Mouse (Mus musculus) hindbrain, postnatal 0 days (tissue): ENCODE measurements around the gene Rnf144b. TPM values are rescaled to one million over a fixed set of nuclear protein-coding genes. Genes with fewer than 3 reads are reported as not detected.
A peak's percentile ranks its signal among the peaks of the same experiment; 100 is the strongest.

Experiments used
- ATAC-seq: fragments of 200-750 bp; cut with Nextera tagmentation; 2 replicates; pipeline ENCODE4 v1.8.0; 2017; ENCODE audit warnings: mild to moderate bottlenecking, moderate TSS enrichment, moderate library complexity
- DNase-seq: peaks from one replicate; pipeline ENCODE4 v3.0.0-alpha.2; 2015; ENCODE audit warnings: low spot score
- H3K27ac ChIP-seq: fragments of 300-500 bp; sonication (generic); 2 replicates; pipeline ENCODE4 v1.5.1; 2014; ENCODE audit warnings: mild to moderate bottlenecking
- H3K27me3 ChIP-seq: fragments of 300-500 bp; sonication (generic); 2 replicates; pipeline ENCODE4 v1.6.1; 2014; ENCODE audit warnings: low read length, mixed read lengths; ENCODE audit not compliant: insufficient read depth
- H3K36me3 ChIP-seq: fragments of 300-500 bp; sonication (generic); 2 replicates; pipeline ENCODE4 v1.6.1; 2014; ENCODE audit warnings: low read length, mixed read lengths; ENCODE audit not compliant: insufficient read depth
- H3K4me1 ChIP-seq: fragments of 300-500 bp; sonication (generic); 2 replicates; pipeline ENCODE4 v1.6.1; 2014; ENCODE audit warnings: antibody characterized with exemption, low read length, mixed read lengths; ENCODE audit not compliant: insufficient read depth
- H3K4me2 ChIP-seq: fragments of 300-500 bp; sonication (generic); 2 replicates; pipeline ENCODE4 v1.6.1; 2014; ENCODE audit warnings: low read depth, mild to moderate bottlenecking, low read length, moderate library complexity, mixed read lengths
- H3K4me3 ChIP-seq: fragments of 300-500 bp; sonication (generic); 2 replicates; pipeline ENCODE4 v1.5.1; 2014; ENCODE audit warnings: low read length
- H3K9ac ChIP-seq: fragments of 300-500 bp; sonication (generic); replicated peaks from 2 replicates; pipeline ENCODE4 v1.6.1; 2014; ENCODE audit warnings: mild to moderate bottlenecking, low read length, moderate library complexity, mixed read lengths
- H3K9me3 ChIP-seq: fragments of 300-500 bp; sonication (generic); 2 replicates; pipeline ENCODE4 v1.6.1; 2016; ENCODE audit warnings: low read length, mixed read lengths
- CTCF ChIP-seq: IDR thresholded peaks from 2 replicates; pipeline ENCODE4 v1.5.1; 2016; ENCODE audit warnings: antibody characterized with exemption, control low read depth, low read depth
- WGBS: fragments of 180-500 bp; shearing (Covaris S2); extraction: QIAGEN DNeasy Blood & Tissue Kit; methylation state at CpG from one replicate; pipeline ENCODE4 v1.1.7; 2014; 5-methylcytosine and 5-hydroxymethylcytosine counted together
- polyA plus RNA-seq: library from polyadenylated mRNA; unstranded; fragments of >200 nt; fragmentation: Nextera tagmentation; extraction: Ambion mirVana; gene quantifications from 2 replicates; pipeline ENCODE4 v1.2.1, GENCODE M21; 2015
- total RNA-seq: library from RNA; depleted of rRNA; stranded (reverse); fragments of >200 nt; gene quantifications from 2 replicates; pipeline ENCODE4 v1.2.3, GENCODE M21; 2014

The Rnf144b gene
- total and polyA plus RNA-seq, 2 experiments from 2014 or later, result 1.7 to 2.7 TPM

DNA sequence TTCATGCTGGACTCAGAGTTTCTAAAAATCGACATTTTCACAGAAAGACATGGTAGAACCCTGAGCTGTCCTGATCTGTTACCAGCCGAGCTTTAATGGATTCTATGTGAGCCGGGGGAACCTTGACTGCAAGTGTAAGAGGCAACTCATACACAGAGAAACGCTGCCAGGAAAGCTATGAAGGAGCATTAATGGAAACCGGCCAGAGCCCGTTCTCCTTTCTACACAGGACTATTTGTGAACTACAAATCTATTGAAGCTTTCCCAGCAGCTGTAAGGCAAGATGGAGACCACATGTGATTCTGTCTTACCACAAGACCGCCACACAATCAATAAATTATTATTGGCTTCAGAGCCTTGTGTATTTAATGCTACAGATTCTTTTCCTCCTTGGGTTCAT lies 13.3 kb downstream of the Rnf144b start:
- Histone ChIP-seq H3K4me1 (no peaks in the 10 kb centered on the region), H3K27ac (no peak overlapping the region), H3K9ac (no peak overlapping the region), H3K36me3 (no peaks in the 10 kb centered on the region), H3K27me3 (no peaks in the 10 kb centered on the region), H3K4me2 (no peak overlapping the region), H3K9me3 (0 out of 2 replicates have a peak, but pooled peaks cover 3% of the 10 kb centered on the region), H3K4me3 (no peak overlapping the region)
- no peak for ATAC-seq
- WGBS, result 83% methylated on average over 7 of the region's 7 CpGs
- TF ChIP-seq CTCF, result no peak
- DNase-seq, result no peak

DNA sequence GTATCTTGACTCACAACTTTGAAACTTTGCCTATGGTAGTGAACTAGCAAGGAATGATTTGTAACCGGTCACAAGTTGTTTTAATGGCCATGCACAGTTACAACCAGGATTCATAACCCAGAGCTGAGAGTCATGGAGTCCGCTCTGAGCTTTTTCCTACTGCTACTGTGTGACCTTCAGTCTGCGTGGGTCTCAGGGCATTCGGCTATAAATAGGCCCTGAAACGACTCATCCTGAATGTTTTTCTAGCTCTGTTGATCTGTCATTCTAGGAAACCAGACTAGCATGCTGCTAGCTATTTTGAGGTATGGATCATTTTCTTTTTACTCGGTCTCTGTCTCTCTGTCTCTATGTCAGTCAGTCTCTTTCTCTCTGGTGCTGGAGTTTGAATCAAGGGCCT lies 20.3 kb downstream of the Rnf144b start:
- WGBS, result 82% methylated on average over 6 of the region's 6 CpGs
- no peak for TF ChIP-seq CTCF
- no peak overlapping the region for H3K4me2 ChIP-seq
- H3K27me3 ChIP-seq, result no peaks in the 10 kb centered on the region
- H3K9me3 ChIP-seq, result 0 out of 2 replicates have a peak, but pooled peaks cover 3% of the 10 kb centered on the region
- H3K27ac ChIP-seq, result no peak overlapping the region
- ATAC-seq, result no peak
- no peak overlapping the region for H3K4me3 ChIP-seq
- no peak overlapping the region for H3K9ac ChIP-seq
- H3K4me1 ChIP-seq, result no peaks in the 10 kb centered on the region
- H3K36me3 ChIP-seq, result no peaks in the 10 kb centered on the region
- DNase-seq, result no peak

DNA sequence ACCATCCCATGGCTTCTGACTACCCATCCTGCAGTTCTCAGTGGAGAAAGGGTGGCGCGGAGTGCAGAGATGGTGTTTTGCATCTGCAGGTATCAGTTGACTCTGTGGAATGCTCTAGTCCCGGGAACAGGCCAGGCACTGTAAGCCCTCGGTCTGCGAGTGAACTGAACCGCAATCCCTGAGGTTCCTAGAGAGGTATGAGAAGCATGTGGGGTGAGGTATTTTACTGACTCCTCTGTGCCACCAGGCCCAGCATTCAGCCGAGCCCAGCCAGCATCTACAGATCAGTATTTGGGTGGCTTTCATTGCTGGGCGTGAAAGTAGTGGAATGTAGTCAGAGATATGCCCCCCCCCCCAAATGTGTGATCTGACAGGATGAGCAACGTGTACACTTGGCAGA lies 23.5 kb downstream of the Rnf144b start:
- H3K27ac ChIP-seq, result no peak overlapping the region
- no peak overlapping the region for H3K4me3 ChIP-seq
- ATAC-seq (no peak), DNase-seq (no peak)
- no peaks in the 10 kb centered on the region for H3K27me3 ChIP-seq
- no peaks in the 10 kb centered on the region for H3K9me3 ChIP-seq
- H3K4me1 ChIP-seq, result no peaks in the 10 kb centered on the region
- no peaks in the 10 kb centered on the region for H3K36me3 ChIP-seq
- H3K9ac ChIP-seq, result no peak overlapping the region
- no peak for TF ChIP-seq CTCF
- no peak overlapping the region for H3K4me2 ChIP-seq
- 84% methylated on average over 9 of the region's 9 CpGs for WGBS

DNA sequence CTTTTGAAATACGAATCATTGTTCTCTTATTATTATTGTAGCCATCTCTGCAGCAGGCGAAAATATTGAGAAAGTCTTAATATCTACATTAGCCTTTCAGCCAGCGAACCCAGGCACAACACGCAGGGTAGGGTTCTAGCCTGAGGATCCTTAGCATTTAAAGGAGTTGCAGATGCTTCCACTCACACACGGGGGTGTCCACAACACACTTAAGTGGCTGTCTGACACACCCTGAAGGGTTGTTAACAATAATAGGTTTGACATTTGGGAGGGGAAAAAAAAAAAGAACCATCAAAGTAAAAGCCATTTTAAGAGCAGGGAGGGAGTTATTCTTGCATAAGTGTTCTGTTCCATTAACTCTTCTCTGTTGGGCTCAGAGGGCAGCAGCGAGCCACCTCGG lies 23.9 kb downstream of the Rnf144b start:
- no peak for DNase-seq
- Histone ChIP-seq H3K4me1 (no peaks in the 10 kb centered on the region), H3K9me3 (no peaks in the 10 kb centered on the region), H3K9ac (no peak overlapping the region), H3K27me3 (no peaks in the 10 kb centered on the region), H3K4me2 (no peak overlapping the region), H3K27ac (no peak overlapping the region), H3K4me3 (no peak overlapping the region), H3K36me3 (no peaks in the 10 kb centered on the region)
- no peak for TF ChIP-seq CTCF
- 79% methylated on average over 7 of the region's 7 CpGs for WGBS
- ATAC-seq, result no peak

DNA sequence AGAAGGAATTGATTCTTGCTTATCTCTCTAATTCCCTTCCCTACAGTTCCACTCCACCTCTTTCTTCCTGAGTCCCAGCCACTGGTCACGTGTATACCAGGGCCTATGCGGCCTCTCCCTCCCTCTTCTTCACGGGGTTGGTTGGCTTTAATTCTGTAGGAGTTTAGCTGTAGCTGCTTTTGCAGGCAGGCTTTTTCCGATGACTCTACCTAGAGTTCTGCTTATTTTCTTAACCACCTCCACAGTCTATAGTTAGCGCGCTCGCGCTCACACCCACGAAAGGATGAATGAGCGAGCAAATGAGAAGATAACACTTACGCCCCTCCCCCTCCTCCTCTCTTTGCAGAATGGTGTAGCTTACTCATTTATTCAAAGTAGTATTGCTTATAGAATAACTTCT lies 26.1 kb downstream of the Rnf144b start:
- TF ChIP-seq CTCF, result no peak

DNA sequence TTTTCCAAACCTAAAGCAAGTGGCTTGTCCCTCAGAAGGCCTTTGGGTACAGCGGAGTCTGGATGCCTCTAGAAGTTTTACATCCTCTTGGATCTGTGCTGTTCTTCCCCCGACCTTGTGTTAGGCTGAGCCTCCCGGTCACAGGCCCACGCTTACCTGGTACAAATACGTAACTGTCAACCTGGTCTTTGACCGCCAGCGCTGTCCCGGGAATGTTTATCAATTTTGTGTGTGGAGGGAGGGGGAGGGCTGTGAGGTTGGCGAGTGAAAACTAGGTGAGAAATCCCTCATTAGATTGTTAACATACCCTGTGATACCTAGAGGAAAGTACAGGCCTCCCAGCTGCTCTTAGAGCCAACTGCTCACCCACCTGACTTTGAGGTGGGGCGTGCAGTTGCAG lies 27.5 kb downstream of the Rnf144b start:
- Histone ChIP-seq H3K27me3 (no peaks in the 10 kb centered on the region), H3K9me3 (no peaks in the 10 kb centered on the region), H3K27ac (no peak overlapping the region), H3K4me3 (no peak overlapping the region), H3K4me1 (no peaks in the 10 kb centered on the region), H3K9ac (no peak overlapping the region), H3K4me2 (no peak overlapping the region), H3K36me3 (no peaks in the 10 kb centered on the region)
- TF ChIP-seq CTCF, result no peak
- ATAC-seq (no peak), DNase-seq (no peak)
- 94% methylated on average over 10 of the region's 10 CpGs for WGBS

More for the DNA sequence above, 26.1 kb downstream of the Rnf144b start:
- Histone ChIP-seq H3K27ac (no peak overlapping the region), H3K4me2 (no peak overlapping the region), H3K9me3 (no peaks in the 10 kb centered on the region), H3K4me3 (no peak overlapping the region), H3K36me3 (no peaks in the 10 kb centered on the region), H3K4me1 (no peaks in the 10 kb centered on the region), H3K27me3 (no peaks in the 10 kb centered on the region), H3K9ac (no peak overlapping the region)
- 0 out of 2 replicates have a peak, but pooled peaks have one; percentile 51 for ATAC-seq
- DNase-seq, result no peak
- 70% methylated on average over 11 of the region's 11 CpGs for WGBS

DNA sequence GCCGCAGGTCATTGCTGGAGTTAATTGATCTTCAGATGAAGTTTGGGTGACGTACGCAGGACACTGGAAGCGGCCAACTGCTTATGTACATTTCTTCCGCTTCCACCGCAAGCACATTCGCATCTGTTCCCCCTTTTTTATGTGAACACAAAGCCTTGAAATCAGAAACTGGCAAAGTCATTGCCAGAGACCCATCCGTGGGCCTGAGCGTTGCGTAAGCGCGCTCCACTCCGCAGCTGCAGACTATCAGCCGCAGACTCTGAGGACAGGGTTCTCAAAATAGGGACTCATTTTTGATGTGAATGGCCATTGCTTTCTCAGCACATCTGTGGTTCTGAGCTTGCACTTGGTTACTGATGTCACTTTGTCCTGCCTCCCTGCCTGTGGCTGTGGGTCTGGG lies 28.6 kb downstream of the Rnf144b start:
- H3K27me3 ChIP-seq, result no peaks in the 10 kb centered on the region
- TF ChIP-seq CTCF, result no peak
- H3K9me3 ChIP-seq, result no peaks in the 10 kb centered on the region
- ATAC-seq, result no peak
- 90% methylated on average over 14 of the region's 14 CpGs for WGBS
- H3K27ac ChIP-seq, result no peak overlapping the region
- H3K4me2 ChIP-seq, result no peak overlapping the region
- no peaks in the 10 kb centered on the region for H3K4me1 ChIP-seq
- no peak overlapping the region for H3K9ac ChIP-seq
- no peak overlapping the region for H3K4me3 ChIP-seq
- H3K36me3 ChIP-seq, result no peaks in the 10 kb centered on the region
- DNase-seq, result no peak
